Mouse (Mus musculus) midbrain, embryonic 14.5 days (tissue): Measurements from ENCODE around the gene Lipc. TPM values are rescaled to one million over a fixed set of nuclear protein-coding genes. Genes with fewer than 3 reads are reported as not detected.

Source experiments
- ATAC-seq: fragments of 200-750 bp; cut with Nextera tagmentation; 2 replicates; pipeline ENCODE4 v1.8.0; 2017; ENCODE audit warnings: moderate number of reproducible peaks, moderate library complexity; ENCODE audit not compliant: low FRiP score, low TSS enrichment
- DNase-seq: peaks from one replicate; pipeline ENCODE4 v3.0.0-alpha.2; 2015
- H3K27ac ChIP-seq: fragments of 300-500 bp; sonication (generic); replicated peaks from 2 replicates; pipeline ENCODE4 v1.5.1; 2014; ENCODE audit warnings: mild to moderate bottlenecking, low read depth, low read length, moderate library complexity
- H3K27me3 ChIP-seq: fragments of 300-500 bp; sonication (generic); 2 replicates; pipeline ENCODE4 v1.6.1; 2014; ENCODE audit warnings: low read length, control low read depth, mixed read lengths; ENCODE audit not compliant: control insufficient read depth, insufficient read depth
- H3K36me3 ChIP-seq: fragments of 300-500 bp; sonication (generic); 2 replicates; pipeline ENCODE4 v1.6.1; 2014; ENCODE audit warnings: low read length, control low read depth; ENCODE audit not compliant: control insufficient read depth, insufficient read depth
- H3K4me1 ChIP-seq: fragments of 300-500 bp; sonication (generic); 2 replicates; pipeline ENCODE4 v1.6.1; 2014; ENCODE audit warnings: mild to moderate bottlenecking, antibody characterized with exemption, low read length, control low read depth; ENCODE audit not compliant: control insufficient read depth, insufficient read depth
- H3K4me2 ChIP-seq: fragments of 300-500 bp; sonication (generic); 2 replicates; pipeline ENCODE4 v1.6.1; 2014; ENCODE audit warnings: mild to moderate bottlenecking, low read length, moderate library complexity
- H3K4me3 ChIP-seq: fragments of 300-500 bp; sonication (generic); replicated peaks from 2 replicates; pipeline ENCODE4 v1.5.1; 2014; ENCODE audit warnings: low read depth, low read length
- H3K9ac ChIP-seq: fragments of 300-500 bp; sonication (generic); replicated peaks from 2 replicates; pipeline ENCODE4 v1.6.1; 2014; ENCODE audit warnings: mild to moderate bottlenecking, low read length, moderate library complexity
- H3K9me3 ChIP-seq: fragments of 300-500 bp; sonication (generic); 2 replicates; pipeline ENCODE4 v1.6.1; 2016; ENCODE audit warnings: low read length, control low read depth, mixed read lengths; ENCODE audit not compliant: control insufficient read depth
- WGBS: fragments of 180-500 bp; shearing (Covaris S2); extraction: QIAGEN DNeasy Blood & Tissue Kit; methylation state at CpG from one replicate; pipeline ENCODE4 v1.1.7; 2014; 5-methylcytosine and 5-hydroxymethylcytosine counted together
- polyA plus RNA-seq: library from polyadenylated mRNA; unstranded; fragments of >200 nt; fragmentation: Nextera tagmentation; extraction: Ambion mirVana; gene quantifications from 2 replicates; pipeline ENCODE4 v1.2.1, GENCODE M21; 2014

The Lipc gene
- polyA plus RNA-seq, 1 experiment from 2014 or later = not detected

DNA sequence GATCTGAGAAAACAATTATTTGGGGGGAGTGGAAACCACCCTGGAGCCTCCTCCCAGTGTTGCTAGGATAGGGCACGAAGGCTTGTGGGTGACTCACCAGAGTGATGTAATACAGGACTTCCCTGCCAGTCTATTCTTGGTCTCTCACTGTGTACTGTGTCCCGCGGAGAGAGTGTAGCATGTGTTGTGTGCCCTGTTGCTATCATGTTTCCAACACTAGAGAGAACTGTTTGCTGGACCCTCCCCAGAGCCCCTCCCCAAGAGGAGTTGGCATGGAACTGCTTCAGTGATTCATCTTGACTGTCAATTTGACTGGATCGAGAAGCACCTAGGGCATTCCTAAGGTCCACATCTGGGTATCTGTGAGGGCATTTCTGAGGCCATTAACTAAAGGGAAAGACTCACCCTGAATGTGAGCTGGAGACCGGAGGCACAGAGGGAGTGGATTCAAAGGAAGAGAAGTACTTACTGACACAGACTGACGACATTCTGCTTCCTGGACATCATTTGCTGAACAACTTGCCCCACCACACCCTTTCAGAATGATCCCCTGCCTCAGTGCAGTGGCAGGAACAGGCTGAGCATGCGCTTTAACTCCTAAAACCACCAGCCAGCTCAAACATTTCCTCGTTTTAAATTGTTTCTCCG, 9.2 kb downstream of the Lipc start:
- ATAC-seq = no peak

DNA sequence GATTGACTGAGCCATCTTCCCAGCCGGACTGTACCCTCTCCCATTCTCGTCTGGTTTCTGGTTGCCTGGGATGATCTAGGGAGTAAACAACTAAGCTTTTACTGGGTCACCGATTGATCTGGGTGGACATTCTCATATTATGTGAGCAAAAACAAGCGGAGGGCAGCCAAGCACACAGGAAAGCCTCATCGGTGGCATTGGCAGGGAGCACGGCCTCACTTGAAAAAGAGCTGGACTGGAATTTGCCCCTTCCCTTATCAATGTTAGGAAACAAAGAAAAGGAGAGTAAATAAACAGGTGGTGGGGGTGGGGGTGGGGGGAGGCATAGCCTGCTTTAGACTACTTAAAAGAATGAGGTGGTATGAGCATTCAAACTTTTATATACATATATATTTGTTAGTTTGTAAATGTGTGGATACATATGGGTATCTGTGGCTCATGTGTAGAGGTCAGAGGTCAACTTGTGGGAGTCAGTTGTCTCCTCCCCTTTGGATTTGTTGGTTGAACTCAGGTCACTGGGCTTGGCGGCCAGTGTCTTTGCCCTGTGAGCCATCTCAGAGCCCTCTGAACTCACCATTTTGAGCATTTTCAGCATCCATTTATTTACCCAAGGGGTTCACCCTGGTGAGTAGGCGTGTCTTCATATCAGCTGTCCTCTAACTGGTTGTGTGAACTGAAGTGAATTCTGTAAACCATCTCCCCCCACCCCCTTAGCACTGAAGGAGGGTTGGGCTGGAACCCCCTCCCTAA, 12.1 kb downstream of the Lipc start:
- Histone ChIP-seq H3K9ac (no peak overlapping the region), H3K4me2 (no peak overlapping the region), H3K4me3 (no peak overlapping the region), H3K27me3 (no peaks in the 10 kb centered on the region), H3K27ac (no peak overlapping the region), H3K9me3 (no peaks in the 10 kb centered on the region), H3K36me3 (no peaks in the 10 kb centered on the region), H3K4me1 (no peaks in the 10 kb centered on the region)
- DNase-seq = no peak
- 73% methylated on average over 8 of the region's 8 CpGs for WGBS
- ATAC-seq = no peak

More for the DNA sequence above, 9.2 kb downstream of the Lipc start:
- H3K9me3 ChIP-seq = no peaks in the 10 kb centered on the region
- no peaks in the 10 kb centered on the region for H3K27me3 ChIP-seq
- no peak overlapping the region for H3K4me3 ChIP-seq
- no peak for DNase-seq
- no peaks in the 10 kb centered on the region for H3K36me3 ChIP-seq
- H3K4me1 ChIP-seq = no peaks in the 10 kb centered on the region
- WGBS = 84% methylated on average over 9 of the region's 9 CpGs
- H3K27ac ChIP-seq = no peak overlapping the region
- no peak overlapping the region for H3K9ac ChIP-seq
- H3K4me2 ChIP-seq = no peak overlapping the region

DNA sequence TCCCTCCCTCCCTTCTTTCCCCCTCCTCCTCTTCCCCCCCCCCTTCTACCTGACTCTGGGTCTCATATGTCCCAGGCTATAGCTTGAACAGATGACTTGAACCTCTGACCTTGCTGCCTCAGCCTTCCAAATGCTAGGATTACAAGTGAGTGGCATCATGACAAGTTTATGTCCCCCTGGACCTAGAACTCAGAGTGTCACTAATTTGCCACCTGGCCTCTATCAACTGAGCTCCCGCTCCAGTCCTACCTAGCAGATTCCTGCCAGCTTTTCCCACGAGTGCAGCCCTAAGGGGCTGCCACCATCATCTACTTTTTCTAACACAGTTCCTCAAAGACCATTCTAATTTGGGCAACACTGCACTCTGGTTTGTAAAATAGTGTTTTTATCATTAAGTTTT, 13.2 kb downstream of the Lipc start:
- no peak for DNase-seq

DNA sequence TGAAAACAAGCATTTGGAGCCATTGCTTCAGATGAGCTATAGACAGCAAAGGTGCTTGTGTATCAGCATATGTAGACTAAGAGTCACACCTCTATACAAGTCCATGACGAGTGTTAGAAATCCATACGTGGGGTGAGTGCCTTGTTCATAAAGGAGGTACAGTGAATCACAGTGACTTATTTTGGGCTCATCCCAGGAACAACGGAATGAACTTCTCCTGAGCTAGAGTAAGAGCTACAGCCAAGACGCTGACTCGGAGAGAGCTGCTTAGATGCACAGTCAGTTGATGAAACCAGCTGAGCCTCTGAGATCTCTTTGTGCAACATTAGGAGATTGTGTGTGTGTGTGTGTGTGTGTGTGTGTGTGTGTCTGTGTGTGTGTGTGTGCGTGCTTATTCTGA, 13.9 kb downstream of the Lipc start:
- 96% methylated on average over 6 of the region's 6 CpGs for WGBS
- ATAC-seq (no peak), DNase-seq (no peak)
- no peak overlapping the region for H3K4me3 ChIP-seq
- no peaks in the 10 kb centered on the region for H3K27me3 ChIP-seq
- H3K9me3 ChIP-seq = no peaks in the 10 kb centered on the region
- H3K27ac ChIP-seq = no peak overlapping the region
- no peaks in the 10 kb centered on the region for H3K4me1 ChIP-seq
- no peak overlapping the region for H3K9ac ChIP-seq
- no peak overlapping the region for H3K4me2 ChIP-seq
- no peaks in the 10 kb centered on the region for H3K36me3 ChIP-seq

More for the DNA sequence above, 13.2 kb downstream of the Lipc start:
- Histone ChIP-seq H3K4me2 (no peak overlapping the region), H3K9me3 (no peaks in the 10 kb centered on the region), H3K4me1 (no peaks in the 10 kb centered on the region), H3K9ac (no peak overlapping the region), H3K27ac (no peak overlapping the region), H3K27me3 (no peaks in the 10 kb centered on the region), H3K36me3 (no peaks in the 10 kb centered on the region), H3K4me3 (no peak overlapping the region)
- ATAC-seq = no peak
- 74% methylated on average over 2 of the region's 2 CpGs for WGBS

DNA sequence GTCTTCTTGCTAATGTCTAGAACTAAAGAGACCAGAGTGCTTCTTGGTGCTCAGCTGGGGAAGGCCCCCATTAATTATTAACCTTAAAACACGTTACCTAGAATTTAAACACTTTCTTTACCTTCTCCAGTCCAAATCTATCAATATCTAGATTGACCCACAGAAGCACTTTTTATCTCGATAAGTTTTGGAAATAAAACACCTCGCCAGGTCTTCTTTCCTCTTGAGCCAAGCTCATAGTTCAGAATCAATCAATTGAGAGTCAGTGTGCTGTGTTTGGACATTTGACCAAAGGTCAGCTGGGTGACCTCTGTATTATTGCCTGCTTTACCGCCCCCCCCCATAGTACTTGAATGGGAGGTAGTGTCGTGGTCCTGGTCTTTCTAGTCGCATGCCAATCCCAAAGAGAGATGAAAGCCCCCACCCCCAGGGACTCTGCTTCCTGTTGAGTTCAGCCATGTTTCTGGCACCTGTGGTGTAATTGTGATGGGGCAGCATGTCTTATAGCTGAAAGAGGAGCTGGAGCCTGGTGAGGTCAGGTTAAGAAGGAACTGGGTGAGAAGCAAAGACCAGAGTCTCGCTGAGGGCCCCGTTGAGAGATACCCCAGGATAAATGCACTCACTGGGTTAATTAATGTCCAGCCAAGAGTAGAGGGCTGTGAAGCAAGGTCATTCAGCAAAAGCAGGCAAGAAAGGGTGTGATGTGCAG, 17.3 kb downstream of the Lipc start:
- no peaks in the 10 kb centered on the region for H3K36me3 ChIP-seq
- no peaks in the 10 kb centered on the region for H3K27me3 ChIP-seq
- no peak overlapping the region for H3K9ac ChIP-seq
- no peaks in the 10 kb centered on the region for H3K9me3 ChIP-seq
- H3K4me1 ChIP-seq = no peaks in the 10 kb centered on the region
- 63% methylated on average over 8 of the region's 8 CpGs for WGBS
- DNase-seq (no peak), ATAC-seq (no peak)
- H3K4me2 ChIP-seq = no peak overlapping the region
- H3K4me3 ChIP-seq = no peak overlapping the region
- H3K27ac ChIP-seq = no peak overlapping the region

DNA sequence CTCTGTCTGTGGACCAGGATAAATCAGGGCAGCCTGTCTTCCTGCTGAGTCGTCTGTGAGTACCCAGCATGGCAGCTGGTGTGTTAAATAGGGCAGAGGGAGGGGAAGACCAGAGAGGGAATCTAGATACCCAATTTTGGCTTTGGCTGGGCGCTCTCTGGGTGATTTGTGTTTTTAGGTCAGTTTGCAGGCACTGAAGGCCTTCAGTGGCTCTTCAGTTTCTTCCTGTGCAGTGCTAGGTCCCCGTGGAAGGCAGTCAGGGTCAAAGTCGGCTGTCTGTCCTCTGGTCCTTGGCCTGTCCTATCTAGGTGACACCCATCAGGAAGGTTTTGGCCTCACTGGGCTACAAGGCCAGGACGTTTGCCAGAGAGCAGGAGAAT, 21.4 kb downstream of the Lipc start:
- no peak overlapping the region for H3K4me3 ChIP-seq
- H3K27ac ChIP-seq = no peak overlapping the region
- no peaks in the 10 kb centered on the region for H3K27me3 ChIP-seq
- H3K36me3 ChIP-seq = no peaks in the 10 kb centered on the region
- no peak for ATAC-seq
- DNase-seq = no peak
- H3K4me2 ChIP-seq = no peak overlapping the region
- no peak overlapping the region for H3K9ac ChIP-seq
- H3K9me3 ChIP-seq = no peaks in the 10 kb centered on the region
- WGBS = 84% methylated on average over 5 of the region's 5 CpGs
- no peaks in the 10 kb centered on the region for H3K4me1 ChIP-seq

DNA sequence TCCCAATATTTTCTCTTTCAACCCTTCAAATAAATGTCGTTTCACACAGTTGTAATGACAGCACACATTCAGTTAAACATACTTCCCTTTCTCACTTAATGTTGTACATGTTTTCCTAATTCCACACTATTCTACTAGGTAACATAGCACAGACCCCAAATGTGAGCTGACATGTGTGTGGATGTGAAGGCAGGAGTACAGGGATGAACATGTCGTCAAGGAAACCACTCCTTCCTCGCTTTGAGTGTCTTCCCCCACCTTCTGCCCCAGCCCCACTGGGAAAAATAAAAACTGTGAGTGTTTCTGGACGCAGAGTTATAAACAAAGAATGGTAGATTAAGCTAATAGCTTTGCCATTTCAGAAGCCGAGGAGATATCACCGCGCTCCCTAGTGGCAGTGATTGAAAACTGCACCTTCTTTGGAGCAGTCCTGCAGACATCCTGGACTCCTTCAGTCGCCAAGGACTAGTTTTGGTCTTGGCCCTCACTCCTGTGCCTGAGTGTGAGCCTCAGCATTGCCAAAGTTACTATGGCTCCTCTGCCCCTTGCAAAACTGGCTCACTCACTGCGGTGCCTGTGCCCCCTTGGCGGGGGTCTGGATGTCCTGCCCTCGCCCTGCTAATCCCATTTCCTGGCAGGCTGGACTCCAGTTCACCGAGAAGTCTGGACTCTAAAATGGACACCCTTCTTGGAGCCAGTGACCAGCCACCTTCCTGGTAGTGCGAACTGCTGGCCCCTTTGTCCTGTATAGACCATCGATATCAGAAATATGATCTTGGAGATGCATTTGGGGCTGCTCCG, 22.0 kb downstream of the Lipc start:
- DNase-seq = peak; percentile 56
- no peaks in the 10 kb centered on the region for H3K9me3 ChIP-seq
- no peak overlapping the region for H3K4me2 ChIP-seq
- no peaks in the 10 kb centered on the region for H3K27me3 ChIP-seq
- no peak overlapping the region for H3K27ac ChIP-seq
- H3K9ac ChIP-seq = no peak overlapping the region
- WGBS = 57% methylated on average over 15 of the region's 15 CpGs
- no peaks in the 10 kb centered on the region for H3K36me3 ChIP-seq
- H3K4me3 ChIP-seq = no peak overlapping the region
- H3K4me1 ChIP-seq = no peaks in the 10 kb centered on the region
- no peak for ATAC-seq

DNA sequence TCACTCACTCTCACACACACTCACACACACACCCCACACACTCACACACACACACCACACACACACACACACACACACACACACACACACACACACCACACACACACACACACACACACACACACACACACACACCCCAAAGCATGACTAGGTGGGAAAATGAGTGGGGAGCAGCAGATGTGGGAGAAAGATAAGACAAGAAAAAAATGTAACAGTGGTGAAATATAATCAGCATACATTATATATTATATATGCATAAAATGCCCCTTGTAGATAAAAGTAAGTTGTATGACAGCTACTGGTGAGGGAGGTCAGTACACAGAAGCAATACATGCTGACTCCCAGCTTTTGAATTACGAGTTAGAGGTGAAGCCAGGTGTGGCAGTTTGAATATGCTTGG, 23.6 kb downstream of the Lipc start:
- ATAC-seq = no peak
- WGBS = 91% methylated on average over 1 of the region's 1 CpGs
- H3K9me3 ChIP-seq = no peaks in the 10 kb centered on the region

More for the DNA sequence above, 23.6 kb downstream of the Lipc start:
- Histone ChIP-seq H3K4me2 (no peak overlapping the region), H3K4me3 (no peak overlapping the region), H3K27ac (no peak overlapping the region), H3K4me1 (no peaks in the 10 kb centered on the region), H3K27me3 (no peaks in the 10 kb centered on the region), H3K9ac (no peak overlapping the region), H3K36me3 (no peaks in the 10 kb centered on the region)
- no peak for DNase-seq
